Mouse (Mus musculus) stomach, postnatal 0 days (tissue): ENCODE measurements at regions not wholly inside any gene's neighbourhood (a gene's known extent, or its start where the extent isn't known, plus 50 kb on each side); places are given as distances from the start of the nearest gene placed in this dataset.

Source experiments
- CTCF ChIP-seq: IDR thresholded peaks from 2 replicates; pipeline ENCODE4 v1.5.1; 2016; ENCODE audit warnings: antibody characterized with exemption, low read depth, mild to moderate bottlenecking, moderate library complexity
- EP300 ChIP-seq: optimal IDR thresholded peaks from 2 replicates; pipeline ENCODE3; 2016; ENCODE audit warnings: antibody characterized with exemption

DNA sequence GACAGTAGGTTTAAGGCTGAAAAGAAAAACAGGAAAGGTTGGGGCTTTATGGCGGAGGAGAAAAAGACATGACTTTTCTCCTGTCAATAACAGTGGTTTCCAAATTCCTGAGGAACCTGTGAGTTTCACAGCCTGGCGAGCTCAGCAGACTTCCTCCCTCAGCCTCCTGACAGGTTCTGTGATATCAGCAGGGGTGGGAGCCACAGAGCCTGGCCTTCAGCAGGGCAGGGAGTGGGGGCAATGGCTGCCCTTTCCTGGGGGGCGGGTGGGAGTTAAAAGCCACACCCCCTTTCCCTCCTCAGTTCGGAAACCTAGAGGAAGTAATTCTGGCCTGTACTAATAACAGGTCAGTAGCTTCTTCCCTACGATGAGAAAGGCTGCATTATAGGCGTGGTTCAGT lies 211.7 kb downstream of the Rchy1 start:
- TF ChIP-seq CTCF, result no peak
- no peak for TF ChIP-seq EP300
